Mouse (Mus musculus) MEL (cell line): ENCODE measurements at regions not wholly inside any gene's neighbourhood (a gene's known extent, or its start where the extent isn't known, plus 50 kb on each side); places are given as distances from the start of the nearest gene placed in this dataset.

Experiments used
- DNase-seq: peaks from one replicate; pipeline ENCODE4 v3.0.0; 2011; ENCODE audit warnings: low read depth, low spot score
- H3K27ac ChIP-seq: 2 replicates; pipeline ENCODE4 v1.5.1; 2012; ENCODE audit warnings: low read depth, mild to moderate bottlenecking, control low read depth, low read length, moderate library complexity; ENCODE audit not compliant: control insufficient read depth
- H3K27me3 ChIP-seq, 2 experiments: fragments of 150-350 bp in 1 of 2; sonication (generic) in 1 of 2; 2 replicates each; pipeline ENCODE4 v1.6.1; 2012; ENCODE audit warnings: low read length in 2 of 2, mild to moderate bottlenecking in 2 of 2, improper control_type of control experiment in 1 of 2, moderate library complexity in 1 of 2; ENCODE audit not compliant: insufficient read depth in 2 of 2, control insufficient read depth in 1 of 2
- H3K36me3 ChIP-seq, 2 experiments: 2 replicates each; pipeline ENCODE4 v1.6.1; 2012 to 2014; ENCODE audit warnings: low read length in 2 of 2, improper control_type of control experiment in 1 of 2, inconsistent platforms in 1 of 2, mild to moderate bottlenecking in 1 of 2; ENCODE audit not compliant: insufficient read depth in 2 of 2, control insufficient read depth in 1 of 2
- H3K4me1 ChIP-seq, 2 experiments: fragments of 150-350 bp in 1 of 2; sonication (generic) in 1 of 2; 2 replicates each; pipeline ENCODE4 v1.6.1; 2012; ENCODE audit warnings: low read length in 2 of 2, improper control_type of control experiment in 1 of 2, mild to moderate bottlenecking in 1 of 2; ENCODE audit not compliant: insufficient read depth in 2 of 2, control insufficient read depth in 1 of 2
- H3K4me3 ChIP-seq, 2 experiments: fragments of 150-350 bp in 1 of 2; sonication (generic) in 1 of 2; 2 replicates each; pipeline ENCODE4 v1.5.1; 2012; ENCODE audit warnings: low read depth in 2 of 2, low read length in 2 of 2, mild to moderate bottlenecking in 2 of 2, moderate library complexity in 2 of 2, control low read depth in 1 of 2, improper control_type of control experiment in 1 of 2; ENCODE audit not compliant: control insufficient read depth in 1 of 2, insufficient read depth in 1 of 2
- H3K79me2 ChIP-seq: 2 replicates; pipeline ENCODE4 v1.6.1; 2012; ENCODE audit warnings: mild to moderate bottlenecking, low read length, moderate library complexity; ENCODE audit not compliant: control insufficient read depth, poor library complexity, insufficient read depth
- H3K9ac ChIP-seq: 2 replicates; pipeline ENCODE4 v1.6.1; 2012; ENCODE audit warnings: low read depth, mild to moderate bottlenecking, control low read depth, low read length, moderate library complexity; ENCODE audit not compliant: control insufficient read depth, poor library complexity, severe bottlenecking
- H3K9me3 ChIP-seq: fragments of 150-350 bp; sonication (generic); replicated peaks from 2 replicates; pipeline ENCODE4 v1.6.1; 2012; ENCODE audit warnings: mild to moderate bottlenecking, low read length, improper control_type of control experiment, moderate library complexity; ENCODE audit not compliant: insufficient read depth
- CHD1 ChIP-seq: IDR thresholded peaks from 2 replicates; pipeline ENCODE4 v1.6.1; 2012; ENCODE audit warnings: low read depth, mild to moderate bottlenecking, inconsistent platforms, low read length, improper control_type of control experiment
- CHD2 ChIP-seq: IDR thresholded peaks from 2 replicates; pipeline ENCODE4 v1.6.1; 2011; ENCODE audit warnings: low read length, improper control_type of control experiment
- E2F4 ChIP-seq: IDR thresholded peaks from 2 replicates; pipeline ENCODE4 v1.6.1; 2011; ENCODE audit warnings: low read depth, low read length, improper control_type of control experiment, borderline replicate concordance
- ELF1 ChIP-seq: IDR thresholded peaks from 2 replicates; pipeline ENCODE4 v1.6.1; 2014; ENCODE audit warnings: low read depth, mild to moderate bottlenecking, inconsistent platforms, low read length, improper control_type of control experiment, moderate library complexity
- EP300 ChIP-seq, 2 experiments: IDR thresholded peaks; 2 replicates each; pipeline ENCODE4 v1.6.1; 2011; ENCODE audit warnings: improper control_type of control experiment in 2 of 2, low read length in 2 of 2, low read depth in 1 of 2, mild to moderate bottlenecking in 1 of 2
- ETS1 ChIP-seq: IDR thresholded peaks from 2 replicates; pipeline ENCODE4 v1.6.1; 2012; ENCODE audit warnings: low read depth, mild to moderate bottlenecking, inconsistent platforms, low read length, improper control_type of control experiment, moderate library complexity
- GATA1 ChIP-seq: IDR thresholded peaks from 2 replicates; pipeline ENCODE4 v1.6.1; 2011; ENCODE audit warnings: low read depth, low read length, improper control_type of control experiment
- MAFK ChIP-seq: IDR thresholded peaks from 2 replicates; pipeline ENCODE4 v1.6.1; 2011; ENCODE audit warnings: low read depth, mild to moderate bottlenecking, low read length, improper control_type of control experiment, borderline replicate concordance
- MAX ChIP-seq: IDR thresholded peaks from 2 replicates; pipeline ENCODE4 v1.6.1; 2011; ENCODE audit warnings: low read length, improper control_type of control experiment
- MAZ ChIP-seq: IDR thresholded peaks from 2 replicates; pipeline ENCODE4 v1.6.1; 2012; ENCODE audit warnings: low read depth, mild to moderate bottlenecking, inconsistent platforms, low read length, improper control_type of control experiment
- MEF2A ChIP-seq: IDR thresholded peaks from 2 replicates; pipeline ENCODE4 v1.6.1; 2014; ENCODE audit warnings: low read depth, mild to moderate bottlenecking, inconsistent platforms, low read length, improper control_type of control experiment; ENCODE audit not compliant: poor library complexity, insufficient replicate concordance, severe bottlenecking; ENCODE audit errors: extremely low read depth
- MYC ChIP-seq: IDR thresholded peaks from 2 replicates; pipeline ENCODE4 v1.6.1; 2011; ENCODE audit warnings: low read depth, mild to moderate bottlenecking, low read length, improper control_type of control experiment, moderate library complexity
- NELFE ChIP-seq: IDR thresholded peaks from 2 replicates; pipeline ENCODE4 v1.6.1; 2011; ENCODE audit warnings: low read depth, low read length, improper control_type of control experiment
- POLR2A ChIP-seq, 2 experiments: IDR thresholded peaks; 2 replicates each; pipeline ENCODE4 v1.6.1; 2011 to 2012; ENCODE audit warnings: low read length in 2 of 2, mild to moderate bottlenecking in 2 of 2, control low read depth in 1 of 2, improper control_type of control experiment in 1 of 2, low read depth in 1 of 2, moderate library complexity in 1 of 2; ENCODE audit not compliant: control insufficient read depth in 1 of 2, insufficient read depth in 1 of 2, poor library complexity in 1 of 2
- POLR2AphosphoS2 ChIP-seq: IDR thresholded peaks from 2 replicates; pipeline ENCODE4 v1.6.1; 2011; ENCODE audit warnings: low read length, improper control_type of control experiment
- RCOR1 ChIP-seq: IDR thresholded peaks from 2 replicates; pipeline ENCODE4 v1.6.1; 2012; ENCODE audit warnings: low read depth, mild to moderate bottlenecking, inconsistent platforms, low read length, improper control_type of control experiment
- TAL1 ChIP-seq: IDR thresholded peaks from 2 replicates; pipeline ENCODE4 v1.6.1; 2012; ENCODE audit warnings: mild to moderate bottlenecking, inconsistent platforms, low read length, moderate library complexity, mixed read lengths
- TCF12 ChIP-seq: IDR thresholded peaks from 2 replicates; pipeline ENCODE4 v1.6.1; 2014; ENCODE audit warnings: low read depth, mild to moderate bottlenecking, inconsistent platforms, low read length, improper control_type of control experiment, moderate library complexity
- ZMIZ1 ChIP-seq: IDR thresholded peaks from 2 replicates; pipeline ENCODE4 v1.6.1; 2012; ENCODE audit warnings: low read depth, mild to moderate bottlenecking, inconsistent platforms, low read length, improper control_type of control experiment, moderate library complexity
- ZNF384 ChIP-seq: IDR thresholded peaks from 2 replicates; pipeline ENCODE4 v1.6.1; 2012; ENCODE audit warnings: low read depth, mild to moderate bottlenecking, inconsistent platforms, low read length, improper control_type of control experiment

GRCm38 (mm10) chr14:120678533-120678932 is 200.3 kb downstream of the Rap2a start:
- Histone ChIP-seq H3K4me1 (no peaks in the 10 kb centered on the region), H3K9ac (no peak overlapping the region)
- no peak for DNase-seq

DNA sequence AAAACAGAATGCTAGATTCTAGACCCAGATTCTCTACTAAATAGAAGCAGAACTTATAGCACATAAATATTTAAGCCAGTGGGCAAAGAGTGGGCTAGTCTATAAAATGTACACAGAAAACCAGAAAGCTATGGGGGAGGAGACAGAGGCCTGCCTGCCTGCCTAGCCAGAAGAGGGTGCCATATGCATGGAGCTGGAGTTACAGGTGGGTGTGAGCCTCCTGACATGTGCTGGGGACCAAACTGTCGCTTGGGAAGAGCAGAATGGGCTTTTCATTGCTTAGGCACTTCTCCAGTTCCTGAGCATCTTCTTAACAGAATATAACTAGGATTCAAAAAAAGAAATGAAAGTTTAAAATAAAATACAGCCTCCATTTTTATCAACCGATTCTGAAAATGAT is 200.8 kb downstream of the Rap2a start:
- H3K9ac ChIP-seq = no peak overlapping the region
- H3K27ac ChIP-seq = no peak overlapping the region
- no peaks in the 10 kb centered on the region for H3K27me3 ChIP-seq
- H3K4me1 ChIP-seq = no peaks in the 10 kb centered on the region
- H3K79me2 ChIP-seq = no peaks in the 10 kb centered on the region
- no peaks in the 10 kb centered on the region for H3K36me3 ChIP-seq
- no peak for DNase-seq
- H3K4me3 ChIP-seq = no peak overlapping the region
- no peaks in the 10 kb centered on the region for H3K9me3 ChIP-seq
- no peak for TF ChIP-seq RCOR1
- no peak for TF ChIP-seq CHD2
- TF ChIP-seq MYC = no peak
- no peak for TF ChIP-seq ETS1
- no peak for TF ChIP-seq ZMIZ1
- no peak for TF ChIP-seq CHD1
- TF ChIP-seq NELFE = no peak
- TF ChIP-seq E2F4 = no peak
- TF ChIP-seq MAZ = no peak
- TF ChIP-seq POLR2A (IDR thresholded peaks at IDR 0.05; ENCODE audit: control insufficient read depth in 1 of 2, insufficient read depth in 1 of 2, low read depth in 1 of 2, low read length in 2 of 2, poor library complexity in 1 of 2) = no peak
- TF ChIP-seq EP300 (IDR thresholded peaks at IDR 0.05; ENCODE audit: low read depth in 1 of 2, low read length in 2 of 2) = no peak

More at GRCm38 (mm10) chr14:120678533-120678932, 200.3 kb downstream of the Rap2a start:
- Histone ChIP-seq H3K27ac (no peak overlapping the region), H3K79me2 (no peaks in the 10 kb centered on the region)
- TF ChIP-seq MAX = no peak
- no peak for TF ChIP-seq TCF12
- no peak for TF ChIP-seq EP300 (IDR thresholded peaks at IDR 0.05; ENCODE audit: low read depth in 1 of 2, low read length in 2 of 2)
- no peak for TF ChIP-seq ZNF384
- no peak for TF ChIP-seq NELFE
- no peak for TF ChIP-seq MEF2A
- TF ChIP-seq ELF1 = no peak
- TF ChIP-seq CHD2 = no peak
- TF ChIP-seq MAFK = no peak
- no peak for TF ChIP-seq MYC
- TF ChIP-seq TAL1 = no peak
- TF ChIP-seq POLR2AphosphoS2 = no peak
- no peak for TF ChIP-seq POLR2A (IDR thresholded peaks at IDR 0.05; ENCODE audit: control insufficient read depth in 1 of 2, insufficient read depth in 1 of 2, low read depth in 1 of 2, low read length in 2 of 2, poor library complexity in 1 of 2)
- TF ChIP-seq GATA1 = no peak
- TF ChIP-seq, all 39 proteins: peak for 0
- Histone ChIP-seq H3K4me3 (no peak overlapping the region), H3K27me3 (no peaks in the 10 kb centered on the region; a peak in 1 of 4 replicates), H3K36me3 (no peaks in the 10 kb centered on the region), H3K9me3 (no peaks in the 10 kb centered on the region)
